7 mouse cellular contexts compared by ENCODE assay signal in genomic region chr2:26315072-26315924, GRCm38 (mm10). TPM values are rescaled to one million over a fixed set of nuclear protein-coding genes. Genes with fewer than 3 reads are reported as not detected.
A peak's percentile ranks its signal among the peaks of the same experiment; 100 is the strongest.
DNase-seq lines count a peak whose midpoint lies in the region; ATAC-seq and TF ChIP-seq lines count a peak whose summit lies in the region.

Gene Gpsm1 (plus strand): TSS chr2:26315515.

- peak within 1 kb of the TSS; percentile 95 for H3K4me2 ChIP-seq in limb, embryonic 14.5 days (replicated peaks; ENCODE audit: low read depth, low read length, severe bottlenecking)
- H3K4me2 ChIP-seq in midbrain, embryonic 15.5 days = peak within 1 kb of the TSS; percentile 72

- peak; percentile 85 for ATAC-seq in limb, embryonic 14.5 days (ENCODE audit: low FRiP score, low read depth)
- peak; percentile 85 for ATAC-seq in midbrain, embryonic 15.5 days (replicated peaks)

- no peak for TF ChIP-seq CTCF in spleen, adult 2 months (IDR thresholded peaks at IDR 0.05; ENCODE audit: extremely low read depth, insufficient read depth, insufficient read length, insufficient replicate concordance)

- 2% methylated on average over 26 of the region's 66 CpGs for whole genome bisulfite sequencing in limb, embryonic 14.5 days
- WGBS in midbrain, embryonic 15.5 days = under 1% methylated on average over 62 of the region's 66 CpGs
- WGBS in spleen, adult 2 months = under 1% methylated on average over 61 of the region's 66 CpGs

- H3K27ac ChIP-seq in limb, embryonic 14.5 days (replicated peaks; ENCODE audit: low read depth, low read length) = peak within 1 kb of the TSS; percentile 94
- H3K27ac ChIP-seq in midbrain, embryonic 15.5 days = peak within 1 kb of the TSS; percentile 97
- H3K27ac ChIP-seq in spleen, adult 2 months (ENCODE audit: insufficient read depth, low read length) = peak within 1 kb of the TSS; percentile 32

- no peaks in the 10 kb centered on the region for H3K9me3 ChIP-seq in limb, embryonic 14.5 days (ENCODE audit: control insufficient read depth, low read length)
- H3K9me3 ChIP-seq in midbrain, embryonic 15.5 days = no peaks in the 10 kb centered on the region

- H3K36me3 ChIP-seq in limb, embryonic 14.5 days (ENCODE audit: control insufficient read depth, insufficient read depth, low read length) = 0 out of 2 replicates have a peak, but pooled peaks cover 8% of the 10 kb centered on the region
- no peaks in the 10 kb centered on the region for H3K36me3 ChIP-seq in midbrain, embryonic 15.5 days (replicated peaks)
- H3K36me3 ChIP-seq in spleen, adult 2 months (ENCODE audit: control insufficient read depth, insufficient read depth, low read length) = no peaks in the 10 kb centered on the region

- no peaks in the 10 kb centered on the region for H3K27me3 ChIP-seq in limb, embryonic 14.5 days (ENCODE audit: control insufficient read depth, insufficient read depth, low read length)
- H3K27me3 ChIP-seq in midbrain, embryonic 15.5 days (replicated peaks) = no peaks in the 10 kb centered on the region
- H3K27me3 ChIP-seq in spleen, adult 2 months (ENCODE audit: control insufficient read depth, insufficient read depth, low read length) = no peaks in the 10 kb centered on the region

- peak; percentile 66 for DNase-seq in adrenal gland, adult 8-10 months
- peak; percentile 95 for DNase-seq in embryo, embryonic 11 days
- DNase-seq in heart, adult 11 months = peak; percentile 99
- DNase-seq in kidney, adult 11 months = peak; percentile 65
- DNase-seq in limb, embryonic 14.5 days (ENCODE audit: low spot score) = peak; percentile 77
- DNase-seq in spleen, adult 2 months (ENCODE audit: low read depth in 1 of 2, low spot score in 2 of 2) = peak in 1 of 2 experiments; percentile 64

- peak within 1 kb of the TSS; percentile 90 for H3K4me3 ChIP-seq in limb, embryonic 14.5 days (replicated peaks; ENCODE audit: low read length)
- H3K4me3 ChIP-seq in midbrain, embryonic 15.5 days = peak within 1 kb of the TSS; percentile 84
- peak within 1 kb of the TSS; percentile 83 for H3K4me3 ChIP-seq in spleen, adult 2 months (ENCODE audit: extremely low read depth, insufficient read depth, insufficient read length)

- 0 out of 2 replicates have a peak, but pooled peaks have one; percentile 9 for TF ChIP-seq POLR2A in limb, embryonic 14.5 days (IDR thresholded peaks at IDR 0.05; ENCODE audit: borderline replicate concordance, extremely low read depth, insufficient read depth, insufficient read length)
- no peak for TF ChIP-seq POLR2A in spleen, adult 2 months (IDR thresholded peaks at IDR 0.05; ENCODE audit: low read depth, low read length)

- H3K9ac ChIP-seq in limb, embryonic 14.5 days (ENCODE audit: low read depth, low read length, severe bottlenecking) = peak within 1 kb of the TSS; percentile 87
- H3K9ac ChIP-seq in midbrain, embryonic 15.5 days = peak within 1 kb of the TSS; percentile 94

- H3K4me1 ChIP-seq in limb, embryonic 14.5 days (ENCODE audit: control insufficient read depth, insufficient read depth, low read length) = peaks cover 39% of the 10 kb centered on the region
- H3K4me1 ChIP-seq in midbrain, embryonic 15.5 days = peaks cover 48% of the 10 kb centered on the region
- H3K4me1 ChIP-seq in spleen, adult 2 months (ENCODE audit: control insufficient read depth, insufficient read depth, insufficient read length) = peaks cover 10% of the 10 kb centered on the region

RNA-seq across cellular contexts. Expression of gene Gpsm1, which starts in this region (rescaled TPM):
- total RNA-seq in adrenal gland, adult 8-10 months (2022) = 10 to 100 TPM; 10.7 to 41.6 (median 24.6) TPM
- 78.4 and 103 TPM in 2 replicates for polyA plus RNA-seq in limb, embryonic 14.5 days (2012; rRNA removed)
- polyA plus RNA-seq in limb, embryonic 14.5 days (2014; fragmentation: Nextera tagmentation; extraction: Ambion mirVana) = 31.0 and 37.6 TPM in 2 replicates
- 211 and 216 TPM in 2 replicates for polyA plus RNA-seq in midbrain, embryonic 15.5 days (2015; fragmentation: Nextera tagmentation; extraction: Ambion mirVana)
- polyA plus RNA-seq in spleen, adult 2 months (2012; rRNA removed) = 17.7 and 21.1 TPM in 2 replicates

Comparison
In these comparisons a context has a peak if more than half of its experiments do, and no peak if none do; other contexts are left out.
1. H3K27ac ChIP-seq: peak in every context shown above with its lines; median percentile 97 in midbrain, embryonic 15.5 days; 94 in limb, embryonic 14.5 days; 32 in spleen, adult 2 months.